Mouse (Mus musculus): ENCODE measurements around the gene Ascl2. TPM values are rescaled to one million over a fixed set of nuclear protein-coding genes. Genes with fewer than 3 reads are reported as not detected.

The Ascl2 gene
- polyA plus RNA-seq, 1 experiment from 2014 or later, result 1.5 TPM

DNA sequence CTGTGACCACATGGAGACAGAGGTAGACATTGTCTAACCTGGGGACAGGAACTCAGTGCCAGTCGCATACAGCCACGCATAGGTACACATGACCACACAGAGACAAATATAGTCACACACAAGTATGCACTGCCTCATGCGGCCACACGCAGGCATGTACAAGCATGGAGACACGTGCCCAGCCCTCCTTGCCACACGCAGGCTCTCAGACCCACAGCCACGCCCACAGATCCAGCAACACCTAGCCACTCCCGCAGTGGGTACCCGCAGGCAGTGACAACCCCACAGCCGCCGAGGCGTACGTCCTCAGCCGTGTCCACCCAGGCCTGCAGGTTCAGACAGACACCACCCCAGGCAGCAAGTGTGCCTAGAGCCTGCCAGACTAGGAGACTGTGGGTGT is 33.4 kb downstream of the Ascl2 start:
- H3K9me3 ChIP-seq (ENCODE audit: control insufficient read depth, low read length), result no peaks in the 10 kb centered on the region
- ATAC-seq (replicated peaks; ENCODE audit: low FRiP score), result no peak
- H3K27me3 ChIP-seq (replicated peaks; ENCODE audit: control insufficient read depth, insufficient read depth, low read length), result no peaks in the 10 kb centered on the region
- H3K9ac ChIP-seq (ENCODE audit: low read depth, low read length), result no peak overlapping the region
- H3K27ac ChIP-seq (ENCODE audit: low read depth, low read length), result no peak overlapping the region
- H3K36me3 ChIP-seq (ENCODE audit: control insufficient read depth, insufficient read depth, low read length), result no peaks in the 10 kb centered on the region
- DNase-seq (ENCODE audit: low spot score), result no peak
- no peak overlapping the region for H3K4me2 ChIP-seq
- WGBS, result 80% methylated on average over 14 of the region's 14 CpGs
- no peak overlapping the region for H3K4me3 ChIP-seq (ENCODE audit: low read depth, low read length)
- no peaks in the 10 kb centered on the region for H3K4me1 ChIP-seq (replicated peaks; ENCODE audit: control insufficient read depth, insufficient read depth, low read length)

DNA sequence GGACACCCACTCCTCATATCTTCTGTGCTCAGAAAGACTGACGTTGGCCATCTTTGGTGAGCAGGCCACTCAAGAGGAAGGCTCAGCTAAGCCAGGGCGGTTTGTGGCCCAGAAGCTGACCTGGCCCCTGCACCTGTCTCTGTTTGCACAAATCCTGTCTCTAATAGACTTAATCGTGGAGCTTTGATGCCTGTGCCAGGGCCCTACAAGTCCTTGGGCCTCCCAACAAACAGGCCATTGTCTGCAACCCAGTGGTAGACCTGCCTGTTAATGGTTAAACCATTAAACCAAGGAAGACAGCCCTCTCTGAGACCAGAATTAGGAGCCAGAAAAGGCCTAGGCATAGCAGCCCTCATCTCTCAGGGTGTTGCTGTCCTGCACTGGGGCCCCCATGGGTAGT is 36.6 kb downstream of the Ascl2 start:
- no peak for DNase-seq (ENCODE audit: low spot score)
- Histone ChIP-seq H3K9ac (ENCODE audit: low read depth, low read length) (no peak overlapping the region), H3K4me1 (replicated peaks; ENCODE audit: control insufficient read depth, insufficient read depth, low read length) (no peaks in the 10 kb centered on the region), H3K27ac (ENCODE audit: low read depth, low read length) (no peak overlapping the region), H3K9me3 (ENCODE audit: control insufficient read depth, low read length) (no peaks in the 10 kb centered on the region), H3K4me2 (no peak overlapping the region), H3K36me3 (ENCODE audit: control insufficient read depth, insufficient read depth, low read length) (no peaks in the 10 kb centered on the region), H3K27me3 (replicated peaks; ENCODE audit: control insufficient read depth, insufficient read depth, low read length) (no peaks in the 10 kb centered on the region), H3K4me3 (ENCODE audit: low read depth, low read length) (no peak overlapping the region)
- no peak for ATAC-seq (replicated peaks; ENCODE audit: low FRiP score)
- WGBS, result 54% methylated on average over 3 of the region's 3 CpGs

DNA sequence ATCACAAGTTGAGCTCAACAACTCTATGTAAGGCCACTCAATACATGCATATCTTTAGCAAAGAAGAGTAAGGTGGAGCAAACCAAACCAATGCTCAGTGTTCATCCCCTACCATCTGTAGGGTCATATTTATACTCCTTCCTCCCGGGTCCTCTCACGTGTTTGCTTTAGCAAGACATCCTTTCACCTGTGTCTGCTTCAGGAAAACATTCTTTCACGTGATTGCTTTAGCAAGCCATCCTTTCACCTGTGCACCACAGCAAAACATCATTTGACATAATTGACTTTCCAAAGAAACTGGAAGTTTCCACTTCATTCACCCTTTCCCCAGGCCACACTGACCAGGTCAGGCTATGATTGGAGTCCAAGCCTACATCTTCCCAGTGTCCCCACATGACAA is 38.0 kb downstream of the Ascl2 start, which contains the start of gene Th:
Th (minus strand) TSS at position 101 of the 400 bp plus-strand sequence.
- Histone ChIP-seq H3K4me1 (replicated peaks; ENCODE audit: control insufficient read depth, insufficient read depth, low read length) (no peaks in the 10 kb centered on the region), H3K4me3 (ENCODE audit: low read depth, low read length) (no peak within 1 kb of the TSS), H3K27ac (ENCODE audit: low read depth, low read length) (no peak within 1 kb of the TSS), H3K36me3 (ENCODE audit: control insufficient read depth, insufficient read depth, low read length) (no peaks in the 10 kb centered on the region), H3K27me3 (replicated peaks; ENCODE audit: control insufficient read depth, insufficient read depth, low read length) (no peaks in the 10 kb centered on the region), H3K9ac (ENCODE audit: low read depth, low read length) (no peak within 1 kb of the TSS), H3K4me2 (no peak within 1 kb of the TSS), H3K9me3 (ENCODE audit: control insufficient read depth, low read length) (no peaks in the 10 kb centered on the region)
- WGBS, result 70% methylated on average over 3 of the region's 3 CpGs
- ATAC-seq (replicated peaks; ENCODE audit: low FRiP score) (no peak), DNase-seq (ENCODE audit: low spot score) (no peak)

DNA sequence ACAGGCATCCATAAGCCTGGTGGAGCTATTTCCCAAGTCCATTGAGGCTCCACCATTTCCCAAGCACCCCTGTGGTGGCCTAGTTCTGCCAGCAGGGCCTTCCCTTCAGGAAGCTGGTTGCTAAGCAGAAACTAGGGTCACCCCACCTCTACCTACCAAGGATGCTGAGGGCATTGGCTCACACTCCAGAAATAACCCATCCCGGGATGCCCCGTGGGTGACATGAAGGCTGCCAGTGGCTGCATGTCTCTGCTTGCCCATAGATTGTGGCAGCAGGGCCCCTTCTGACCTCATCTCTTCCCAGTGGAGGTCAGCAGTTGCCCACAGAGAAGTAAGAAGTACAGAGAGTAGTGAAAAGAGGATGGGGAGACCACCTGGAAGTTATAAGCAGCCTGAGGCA is 39.5 kb downstream of the Ascl2 start:
- WGBS, result 83% methylated on average over 2 of the region's 2 CpGs
- no peak overlapping the region for H3K4me3 ChIP-seq (ENCODE audit: low read depth, low read length)
- no peak overlapping the region for H3K27ac ChIP-seq (ENCODE audit: low read depth, low read length)
- no peaks in the 10 kb centered on the region for H3K36me3 ChIP-seq (ENCODE audit: control insufficient read depth, insufficient read depth, low read length)
- H3K9me3 ChIP-seq (ENCODE audit: control insufficient read depth, low read length), result no peaks in the 10 kb centered on the region
- ATAC-seq (replicated peaks; ENCODE audit: low FRiP score) (no peak), DNase-seq (ENCODE audit: low spot score) (no peak)
- no peaks in the 10 kb centered on the region for H3K27me3 ChIP-seq (replicated peaks; ENCODE audit: control insufficient read depth, insufficient read depth, low read length)
- H3K4me2 ChIP-seq, result no peak overlapping the region
- no peak overlapping the region for H3K9ac ChIP-seq (ENCODE audit: low read depth, low read length)
- H3K4me1 ChIP-seq (replicated peaks; ENCODE audit: control insufficient read depth, insufficient read depth, low read length), result no peaks in the 10 kb centered on the region

DNA sequence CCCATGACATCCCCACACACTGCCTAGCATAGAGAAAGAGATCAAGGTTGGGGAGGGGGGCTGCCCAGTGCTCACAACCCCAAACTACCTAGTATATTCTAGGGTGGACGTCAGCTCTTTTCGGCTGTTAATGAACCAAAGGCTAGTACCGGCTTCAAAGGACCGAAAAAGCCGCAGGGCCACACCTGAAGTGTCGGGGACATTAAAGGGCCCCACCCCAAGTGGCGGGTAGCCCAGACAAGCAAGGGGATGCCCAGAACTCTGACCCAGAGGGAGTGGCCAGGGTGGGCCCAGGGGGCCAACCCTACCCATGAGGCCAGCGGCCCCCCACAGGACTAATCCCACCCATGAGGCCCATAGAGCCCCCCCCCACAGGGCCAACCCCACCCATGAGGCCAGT is 41.8 kb downstream of the Ascl2 start:
- ATAC-seq (replicated peaks; ENCODE audit: low FRiP score), result no peak

DNA sequence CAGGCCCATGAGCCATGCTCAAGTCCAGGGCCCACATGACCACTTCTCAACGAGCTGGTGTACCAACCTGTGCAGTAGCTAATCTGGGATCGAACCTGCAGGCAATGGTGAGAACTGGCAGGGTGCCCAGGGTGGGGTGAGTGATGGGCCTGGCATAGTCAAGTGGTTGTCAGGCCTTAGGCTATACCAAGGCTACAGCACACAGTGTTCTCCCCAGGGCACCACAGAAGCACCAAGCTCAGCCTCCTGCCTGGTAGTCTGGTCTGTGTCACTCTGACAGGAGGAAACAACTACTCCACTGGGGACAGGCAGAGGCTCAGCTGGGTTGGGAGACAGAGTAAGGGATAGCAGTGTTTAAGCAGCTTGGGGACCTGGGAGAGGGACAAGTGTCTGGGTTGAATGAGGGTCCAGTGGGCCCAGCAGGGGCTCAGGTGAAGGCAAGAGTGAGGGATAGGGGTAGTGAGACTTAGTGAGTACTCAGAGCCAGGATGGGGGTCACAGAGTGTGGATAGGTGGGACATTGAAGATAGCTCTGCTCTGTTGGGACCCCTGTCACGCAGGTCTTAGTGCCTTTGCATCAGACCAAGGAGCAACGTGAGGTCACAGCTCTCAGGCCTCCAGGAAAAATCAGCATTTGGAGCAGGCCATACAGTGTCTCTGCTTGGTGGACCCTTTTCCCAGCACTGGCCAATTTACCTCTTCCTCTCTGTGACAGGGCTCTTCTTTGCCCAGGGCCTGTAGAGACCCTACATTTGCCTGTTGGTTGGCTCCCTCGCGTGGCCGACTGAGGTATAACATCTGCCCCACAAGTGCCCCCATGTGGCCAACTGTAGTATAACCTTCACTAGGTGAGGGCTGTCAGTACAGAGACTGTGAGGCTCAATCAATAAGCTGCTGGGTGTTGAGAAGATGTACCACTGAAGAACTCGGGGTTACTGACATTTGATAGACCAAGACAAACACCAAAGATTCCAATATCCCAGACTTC is 50.1 kb downstream of the Ascl2 start:
- Histone ChIP-seq H3K4me2 (no peak overlapping the region), H3K4me3 (ENCODE audit: low read depth, low read length) (no peak overlapping the region), H3K9me3 (ENCODE audit: control insufficient read depth, low read length) (no peaks in the 10 kb centered on the region), H3K9ac (ENCODE audit: low read depth, low read length) (no peak overlapping the region), H3K27ac (ENCODE audit: low read depth, low read length) (no peak overlapping the region), H3K36me3 (ENCODE audit: control insufficient read depth, insufficient read depth, low read length) (no peaks in the 10 kb centered on the region), H3K27me3 (replicated peaks; ENCODE audit: control insufficient read depth, insufficient read depth, low read length) (no peaks in the 10 kb centered on the region), H3K4me1 (replicated peaks; ENCODE audit: control insufficient read depth, insufficient read depth, low read length) (no peaks in the 10 kb centered on the region)
- DNase-seq (ENCODE audit: low spot score), result peak; percentile 81
- ATAC-seq (replicated peaks; ENCODE audit: low FRiP score), result peak; percentile 66
- 26% methylated on average over 8 of the region's 8 CpGs for WGBS

More for the DNA sequence above, 41.8 kb downstream of the Ascl2 start:
- H3K4me2 ChIP-seq, result no peak overlapping the region
- H3K4me1 ChIP-seq (replicated peaks; ENCODE audit: control insufficient read depth, insufficient read depth, low read length), result no peaks in the 10 kb centered on the region
- WGBS, result 82% methylated on average over 8 of the region's 8 CpGs
- H3K27ac ChIP-seq (ENCODE audit: low read depth, low read length), result no peak overlapping the region
- no peak overlapping the region for H3K4me3 ChIP-seq (ENCODE audit: low read depth, low read length)
- no peaks in the 10 kb centered on the region for H3K36me3 ChIP-seq (ENCODE audit: control insufficient read depth, insufficient read depth, low read length)
- H3K27me3 ChIP-seq (replicated peaks; ENCODE audit: control insufficient read depth, insufficient read depth, low read length), result no peaks in the 10 kb centered on the region
- H3K9me3 ChIP-seq (ENCODE audit: control insufficient read depth, low read length), result no peaks in the 10 kb centered on the region
- no peak for DNase-seq (ENCODE audit: low spot score)
- H3K9ac ChIP-seq (ENCODE audit: low read depth, low read length), result no peak overlapping the region

DNA sequence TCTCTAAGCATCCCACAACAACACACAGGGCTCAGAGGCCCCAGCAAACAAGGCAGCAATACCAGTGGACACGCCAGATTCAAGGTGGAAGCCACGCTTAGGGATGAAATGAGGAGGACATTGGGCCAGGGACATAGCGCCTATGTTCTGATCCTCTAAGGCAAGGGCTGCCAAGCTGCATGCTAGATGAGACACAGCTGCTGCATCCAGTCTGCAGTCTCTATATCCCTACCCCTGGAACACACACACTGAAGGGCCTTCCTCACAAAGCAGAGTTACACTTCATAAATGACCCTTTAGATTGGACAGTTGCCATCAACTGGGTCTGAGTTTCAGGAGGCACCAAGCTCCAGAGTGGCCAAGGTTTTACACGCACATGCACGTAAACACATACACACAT is 51.4 kb downstream of the Ascl2 start:
- H3K9me3 ChIP-seq (ENCODE audit: control insufficient read depth, low read length), result no peaks in the 10 kb centered on the region
- H3K27ac ChIP-seq (ENCODE audit: low read depth, low read length), result no peak overlapping the region
- H3K4me1 ChIP-seq (replicated peaks; ENCODE audit: control insufficient read depth, insufficient read depth, low read length), result no peaks in the 10 kb centered on the region
- no peak overlapping the region for H3K4me3 ChIP-seq (ENCODE audit: low read depth, low read length)
- H3K27me3 ChIP-seq (replicated peaks; ENCODE audit: control insufficient read depth, insufficient read depth, low read length), result no peaks in the 10 kb centered on the region
- H3K4me2 ChIP-seq, result no peak overlapping the region
- ATAC-seq (replicated peaks; ENCODE audit: low FRiP score), result no peak
- H3K36me3 ChIP-seq (ENCODE audit: control insufficient read depth, insufficient read depth, low read length), result no peaks in the 10 kb centered on the region
- H3K9ac ChIP-seq (ENCODE audit: low read depth, low read length), result no peak overlapping the region
- WGBS, result 76% methylated on average over 5 of the region's 5 CpGs
- no peak for DNase-seq (ENCODE audit: low spot score)
